Mouse (Mus musculus) left cerebral cortex, postnatal 14 days (tissue): ENCODE measurements around the gene Olfr617. TPM values are rescaled to one million over a fixed set of nuclear protein-coding genes. Genes with fewer than 3 reads are reported as not detected.
"Not testable (repeated sequence)": the region's sequence is repeated elsewhere in the genome, so short reads cannot be mapped to it uniquely, and the experiment has no call there.

Experiments
- DNase-seq, 2 experiments: peaks; one replicate each; pipeline ENCODE4 v3.0.0; 2021 to 2022; ENCODE audit warnings: low spot score in 2 of 2, mixed read lengths in 1 of 2
- intact Hi-C: fragments of 180-260 bp; cut with DNase I; formaldehyde crosslinking; loops from one replicate; pipeline ENCODE4 v1.15.1; 2025
- long read RNA-seq, 2 experiments: library from polyadenylated mRNA; stranded (forward); transcript quantifications; one replicate each; pipeline ENCODE4 v2.0.0; 2021
- microRNA-seq, 2 experiments: library from miRNA; unstranded; fragments of <30 nt; microRNA quantifications; one replicate each; pipeline ENCODE4 v1.2.0; 2022
- total RNA-seq, 2 experiments: library from RNA; stranded (reverse); gene quantifications; 2 replicates each; pipeline ENCODE4 v1.2.3; 2021

The Olfr617 gene
- not detected for total RNA-seq
- long read RNA-seq, experiment 1, result 0 reads
- long read RNA-seq, experiment 2, result 0 reads

GRCm38 (mm10) chr7:103572761-103573160 is at the start of gene Olfr617:
TSS of gene Olfr617 (plus strand) at chr7:103573061.
- intact Hi-C loops, result no loop called here
- DNase-seq, result no peak

GRCm38 (mm10) chr7:103542617-103543016 is 30.2 kb upstream of the Olfr617 start, which contains the start of gene Olfr612:
TSS of gene Olfr612 (minus strand) at chr7:103542717.
- DNase-seq, intact Hi-C loops: not testable (repeated sequence)

GRCm38 (mm10) chr7:103547774-103548173 is 25.1 kb upstream of the Olfr617 start, which contains the start of gene Olfr613:
TSS of gene Olfr613 (plus strand) at chr7:103548074.
- intact Hi-C loops, result no loop called here
- DNase-seq, result no peak

GRCm38 (mm10) chr7:103555779-103556178 is 17.1 kb upstream of the Olfr617 start, which contains the start of gene Olfr615:
TSS of gene Olfr615 (plus strand) at chr7:103556079.
- intact Hi-C loops, result no loop called here

GRCm38 (mm10) chr7:103569043-103569442 is 3.8 kb upstream of the Olfr617 start, which contains the start of gene Olfr616:
TSS of gene Olfr616 (minus strand) at chr7:103569143.
- intact Hi-C loops, result no loop called here
- DNase-seq, result no peak

More at GRCm38 (mm10) chr7:103555779-103556178, 17.1 kb upstream of the Olfr617 start, which contains the start of gene Olfr615:
- DNase-seq, result no peak

GRCm38 (mm10) chr7:103589803-103590202 is 16.9 kb downstream of the Olfr617 start, which contains the start of gene Olfr618:
TSS of gene Olfr618 (plus strand) at chr7:103590103.
- intact Hi-C loops, result no loop called here
- no peak for DNase-seq

GRCm38 (mm10) chr7:103600275-103600674 is 27.4 kb downstream of the Olfr617 start, which contains the start of gene Olfr619:
TSS of gene Olfr619 (plus strand) at chr7:103600575.
- no peak for DNase-seq
- intact Hi-C loops, result no loop called here

- DNase-seq, result no peak
- intact Hi-C loops, result no loop called here
Observed at GRCm38 (mm10) chr7:103607425-103607824, 34.6 kb downstream of the Olfr617 start.

GRCm38 (mm10) chr7:103612434-103612833 is 39.6 kb downstream of the Olfr617 start, which contains the start of gene Olfr620:
TSS of gene Olfr620 (minus strand) at chr7:103612534.
- intact Hi-C loops, result no loop called here

More at GRCm38 (mm10) chr7:103612434-103612833, 39.6 kb downstream of the Olfr617 start, which contains the start of gene Olfr620:
- DNase-seq, result no peak

Small RNAs within 50 kb of the gene (microRNA-seq; reads per million reads assigned to microRNA genes)
- 0 reads per million in 2 experiments for gene Gm26506

Other genes with a start within 250 kb of the Olfr617 start
- not detected for gene Olfr598, start 249.5 kb upstream of the Olfr617 start, total RNA-seq
- gene Olfr599, start 237.1 kb upstream of the Olfr617 start, total RNA-seq, result not detected
- not detected for gene Olfr600, start 223.4 kb upstream of the Olfr617 start, total RNA-seq
- gene Olfr601, start 210.4 kb upstream of the Olfr617 start, total RNA-seq, result not detected
- not detected for gene Olfr603, start 186.9 kb upstream of the Olfr617 start, total RNA-seq
- not detected for gene Usp17lc, start 158.0 kb upstream of the Olfr617 start, total RNA-seq
- gene Olfr605, start 127.6 kb upstream of the Olfr617 start, total RNA-seq, result not detected
- not detected for gene Olfr606, start 124.0 kb upstream of the Olfr617 start, total RNA-seq
- gene Olfr607, start 108.9 kb upstream of the Olfr617 start, total RNA-seq, result not detected
- gene Olfr608, start 103.2 kb upstream of the Olfr617 start, total RNA-seq, result not detected
- gene Olfr609, start 75.0 kb upstream of the Olfr617 start, total RNA-seq, result not detected
- not detected for gene Olfr610, start 60.9 kb upstream of the Olfr617 start, total RNA-seq
- gene Olfr611, start 52.2 kb upstream of the Olfr617 start, total RNA-seq, result not detected
- gene Olfr612, start 30.3 kb upstream of the Olfr617 start, total RNA-seq, result not detected
- not detected for gene Olfr613, start 25.0 kb upstream of the Olfr617 start, total RNA-seq
- not detected for gene Olfr615, start 17.0 kb upstream of the Olfr617 start, total RNA-seq
- not detected for gene Olfr616, start 3.9 kb upstream of the Olfr617 start, total RNA-seq
- not detected for gene Olfr618, start 17.0 kb downstream of the Olfr617 start, total RNA-seq
- gene Olfr619, start 27.5 kb downstream of the Olfr617 start, total RNA-seq, result not detected
- not detected for gene Olfr620, start 39.5 kb downstream of the Olfr617 start, total RNA-seq
- gene Olfr622, start 69.6 kb downstream of the Olfr617 start, total RNA-seq, result not detected
- not detected for gene Olfr623, start 90.6 kb downstream of the Olfr617 start, total RNA-seq
- under 1 TPM in 1 of 2 experiments, not detected in 1; 0.06 TPM for gene Olfr624, start 98.1 kb downstream of the Olfr617 start, total RNA-seq
- gene Olfr625-ps1, start 109.7 kb downstream of the Olfr617 start, total RNA-seq, result not detected
- gene Olfr243, start 141.6 kb downstream of the Olfr617 start, total RNA-seq, result not detected
- gene Olfr628, start 157.3 kb downstream of the Olfr617 start, total RNA-seq, result not detected
- not detected for gene Olfr629, start 171.9 kb downstream of the Olfr617 start, total RNA-seq
- not detected for gene Olfr630, start 184.3 kb downstream of the Olfr617 start, total RNA-seq
- gene Olfr69, start 198.5 kb downstream of the Olfr617 start, total RNA-seq, result not detected
- gene Olfr68, start 206.6 kb downstream of the Olfr617 start, total RNA-seq, result not detected
- gene Olfr67, start 218.8 kb downstream of the Olfr617 start, total RNA-seq, result not detected
- gene Hbb-bt, start 240.9 kb downstream of the Olfr617 start, total RNA-seq, result 100 to 1,000 TPM; 116 to 138 TPM